Mouse (Mus musculus): ENCODE measurements around the gene Cabp7. TPM values are rescaled to one million over a fixed set of nuclear protein-coding genes. Genes with fewer than 3 reads are reported as not detected.

The Cabp7 gene
- 0.06 TPM in 1 of 2 replicates, not detected in the other for polyA plus RNA-seq (2015; fragmentation: Nextera tagmentation; extraction: Ambion mirVana)

DNA sequence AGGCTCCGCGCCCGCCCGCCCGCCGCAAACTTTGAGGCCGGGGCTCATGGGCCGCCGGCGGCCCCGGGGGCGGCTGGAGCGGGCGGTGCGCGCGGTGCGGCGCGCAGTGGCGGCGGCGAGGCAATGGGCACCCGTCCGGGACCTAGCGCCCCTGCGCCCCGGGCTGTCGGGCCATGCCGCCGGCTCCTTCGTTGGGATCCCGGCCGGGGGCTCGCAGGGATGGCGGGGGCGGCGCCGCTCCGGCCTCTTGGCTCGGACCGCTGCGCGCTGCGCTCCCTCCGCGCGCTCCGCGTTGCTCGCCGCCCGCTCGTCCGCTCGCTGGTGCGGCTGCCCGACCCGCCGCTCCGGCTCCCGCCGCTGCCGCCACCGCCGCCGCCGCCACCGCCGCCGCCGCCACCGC, at the start of gene Cabp7:
Gene Cabp7, minus strand, starts transcription at position 46 of the 400 bp plus-strand sequence.

DNA sequence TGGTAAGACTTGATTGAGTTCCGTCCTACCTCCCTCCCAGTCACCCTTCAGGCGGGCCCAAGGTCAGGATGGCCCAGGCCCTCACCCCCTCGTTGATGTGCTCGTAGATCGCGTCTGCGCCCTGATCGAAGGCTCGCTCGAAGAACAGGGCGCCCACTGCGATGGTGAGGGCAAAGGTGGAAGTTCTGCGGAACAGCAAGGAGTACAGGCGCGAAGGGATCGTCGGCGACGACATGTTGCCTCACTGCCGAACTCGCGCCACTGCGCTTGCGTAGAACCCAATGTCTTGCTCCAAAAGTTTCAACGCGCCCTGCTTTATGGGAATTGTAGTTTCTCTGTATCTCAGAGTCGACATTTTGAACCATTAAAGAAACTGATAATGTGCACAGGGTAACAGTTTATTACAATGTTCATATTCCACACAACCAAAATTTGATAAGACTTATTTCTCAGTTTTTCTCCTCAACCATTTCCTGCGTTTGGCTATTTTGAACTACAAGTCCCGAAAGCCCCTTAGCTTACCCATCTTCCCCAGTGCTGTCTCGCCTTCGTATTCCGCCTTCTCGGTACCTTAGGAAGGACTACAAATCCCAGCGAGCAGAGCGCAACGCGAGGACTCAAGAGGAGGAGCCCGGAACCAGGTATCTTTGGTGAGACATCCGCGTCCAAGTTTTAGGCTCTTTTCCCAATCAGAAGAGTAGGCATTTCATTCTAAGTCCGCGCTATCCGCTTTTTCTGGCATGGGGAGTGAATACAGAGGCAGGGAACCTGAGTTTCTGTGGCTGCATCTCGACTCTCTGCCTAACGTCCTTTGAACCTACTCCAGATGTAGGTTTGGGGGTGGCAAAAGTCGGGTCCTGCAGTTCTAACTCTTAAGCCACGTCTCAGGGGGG, 42.3 kb downstream of the Cabp7 start, which contains the start of the genes Uqcr10 and Zmat5:
Gene Uqcr10, minus strand, starts transcription at position 271 of the 893 bp plus-strand sequence.
Gene Zmat5, plus strand, starts transcription at position 607 of the 893 bp plus-strand sequence.

Other genes starting within 250 kb of the Cabp7 start
- 22.7 and 25.1 TPM in 2 replicates for gene Mtmr3, start 151.9 kb downstream of the Cabp7 start, polyA plus RNA-seq (2015; fragmentation: Nextera tagmentation; extraction: Ambion mirVana)
- not detected in 2 replicates for gene Gm11032, start 126.7 kb downstream of the Cabp7 start, polyA plus RNA-seq (2015; fragmentation: Nextera tagmentation; extraction: Ambion mirVana)
- 14.8 and 15.3 TPM in 2 replicates for gene Ascc2, start 109.0 kb downstream of the Cabp7 start, polyA plus RNA-seq (2015; fragmentation: Nextera tagmentation; extraction: Ambion mirVana)
- 724 and 780 TPM in 2 replicates for gene Uqcr10, start 42.4 kb downstream of the Cabp7 start, polyA plus RNA-seq (2015; fragmentation: Nextera tagmentation; extraction: Ambion mirVana)
- 36.0 and 36.5 TPM in 2 replicates for gene Zmat5, start 42.1 kb downstream of the Cabp7 start, polyA plus RNA-seq (2015; fragmentation: Nextera tagmentation; extraction: Ambion mirVana)
- 13.8 and 14.0 TPM in 2 replicates for gene Nf2, start 102.8 kb upstream of the Cabp7 start, polyA plus RNA-seq (2015; fragmentation: Nextera tagmentation; extraction: Ambion mirVana)
- 7.3 and 8.8 TPM in 2 replicates for gene Nipsnap1, start 127.2 kb upstream of the Cabp7 start, polyA plus RNA-seq (2015; fragmentation: Nextera tagmentation; extraction: Ambion mirVana)
- 15.0 and 17.2 TPM in 2 replicates for gene Thoc5, start 148.5 kb upstream of the Cabp7 start, polyA plus RNA-seq (2015; fragmentation: Nextera tagmentation; extraction: Ambion mirVana)
- 0.75 and 0.92 TPM in 2 replicates for gene Nefh, start 201.3 kb upstream of the Cabp7 start, polyA plus RNA-seq (2015; fragmentation: Nextera tagmentation; extraction: Ambion mirVana)
- 71.9 and 72.9 TPM in 2 replicates for gene Ap1b1, start 240.0 kb upstream of the Cabp7 start, polyA plus RNA-seq (2015; fragmentation: Nextera tagmentation; extraction: Ambion mirVana)